Mouse (Mus musculus): ENCODE measurements around the gene Zdhhc3. TPM values are rescaled to one million over a fixed set of nuclear protein-coding genes. Genes with fewer than 3 reads are reported as not detected.

Zdhhc3 gene
- polyA plus RNA-seq, 1 experiment from 2014 or later = 85.8 TPM

DNA sequence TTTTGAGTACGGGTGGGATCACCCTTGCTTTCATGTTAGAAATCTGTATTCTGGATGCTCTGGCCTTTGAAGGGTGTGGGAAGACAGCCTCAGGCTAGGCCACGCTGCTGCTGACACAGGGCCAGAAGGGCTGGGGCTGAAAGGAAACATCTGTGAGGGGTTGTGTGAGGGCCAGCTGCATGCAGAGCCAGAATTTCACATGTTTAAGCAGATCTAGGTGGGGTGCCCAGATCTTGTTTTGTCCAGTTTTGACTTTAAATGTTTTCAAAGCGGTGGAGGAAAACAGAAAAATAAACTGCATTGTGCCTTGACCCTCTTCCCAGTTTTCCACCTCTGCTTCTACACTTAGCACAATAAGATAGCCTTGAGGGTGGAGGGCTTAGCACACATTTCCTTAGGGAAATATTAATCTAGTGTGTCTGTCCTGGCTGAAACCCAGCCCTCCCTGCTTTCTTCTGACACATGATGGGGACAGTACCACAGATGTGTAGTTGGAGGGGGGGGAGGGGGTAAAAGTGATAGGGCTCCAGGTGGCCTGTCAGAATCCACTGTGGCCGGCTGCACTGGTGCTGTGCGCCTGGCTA is 26.0 kb upstream of the Zdhhc3 start:
- Histone ChIP-seq H3K27ac (no peak overlapping the region), H3K9me3 (peaks cover 9% of the 10 kb centered on the region), H3K4me3 (no peak overlapping the region), H3K4me1 (no peaks in the 10 kb centered on the region), H3K36me3 (replicated peaks) (peaks cover 100% of the 10 kb centered on the region), H3K27me3 (ENCODE audit: poor library complexity, severe bottlenecking) (no peaks in the 10 kb centered on the region)
- WGBS = 83% methylated on average over 5 of the region's 5 CpGs
- DNase-seq (ENCODE audit: extremely low spot score, low spot score) = no peak

DNA sequence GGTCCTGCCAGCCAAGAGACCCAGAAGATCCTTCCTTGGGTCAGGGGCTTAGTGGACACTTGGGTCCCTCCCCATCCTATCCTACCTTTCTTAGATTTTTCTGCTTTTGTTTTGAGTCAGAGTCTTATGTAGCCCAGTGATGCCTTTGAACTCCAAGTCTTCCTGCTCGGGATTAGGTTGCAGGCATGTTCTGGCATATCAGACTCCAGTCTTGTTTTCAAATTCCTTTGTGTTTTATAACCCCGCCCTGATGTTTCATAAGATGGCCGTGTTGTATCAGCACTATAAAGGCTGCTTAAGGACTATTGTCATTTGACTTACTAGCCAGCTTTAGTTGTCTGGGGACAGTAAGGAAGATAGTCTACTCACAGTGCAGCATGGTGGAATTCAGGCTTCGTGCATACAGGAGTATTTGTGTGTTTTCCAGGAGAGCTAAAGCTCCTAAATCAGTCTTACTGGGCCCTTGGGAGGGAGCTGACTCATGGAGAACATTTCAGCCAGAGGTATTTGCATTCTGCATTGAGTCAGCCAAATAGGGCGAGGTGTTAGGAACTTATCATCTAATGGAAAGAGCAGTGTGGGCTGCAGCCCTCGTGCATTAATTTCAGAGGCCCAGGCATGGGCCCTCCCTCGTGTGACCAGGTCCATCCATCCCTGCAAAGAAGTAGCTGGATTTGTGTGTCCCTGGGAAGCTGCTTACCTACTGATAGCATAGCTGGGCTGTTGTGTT is 24.1 kb upstream of the Zdhhc3 start:
- WGBS = 90% methylated on average over 7 of the region's 7 CpGs
- Histone ChIP-seq H3K4me3 (no peak overlapping the region), H3K27me3 (ENCODE audit: poor library complexity, severe bottlenecking) (no peaks in the 10 kb centered on the region), H3K4me1 (no peaks in the 10 kb centered on the region), H3K9me3 (no peaks in the 10 kb centered on the region), H3K27ac (no peak overlapping the region), H3K36me3 (replicated peaks) (peaks cover 100% of the 10 kb centered on the region)
- no peak for DNase-seq (ENCODE audit: extremely low spot score, low spot score)

DNA sequence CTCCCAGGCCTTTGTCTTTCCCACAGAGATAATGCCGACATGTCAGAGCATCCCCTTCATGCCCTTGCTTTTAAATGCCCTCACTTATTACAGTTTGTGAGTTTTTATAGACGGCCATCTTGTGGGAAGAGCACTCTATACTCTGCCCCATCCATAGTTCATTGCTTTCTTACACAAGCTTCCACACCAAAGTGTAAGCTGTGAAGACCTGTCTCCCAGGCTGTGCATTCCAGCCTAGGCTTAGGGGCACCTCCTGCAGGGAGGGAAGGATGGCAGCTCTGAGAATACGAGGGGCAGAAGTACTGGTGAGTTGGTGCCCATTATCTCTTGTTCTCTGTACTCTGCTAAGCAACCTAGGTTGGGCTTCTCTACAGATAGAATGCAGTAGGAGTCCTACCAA is 20.0 kb upstream of the Zdhhc3 start:
- Histone ChIP-seq H3K4me1 (no peaks in the 10 kb centered on the region), H3K9me3 (no peaks in the 10 kb centered on the region), H3K27me3 (ENCODE audit: poor library complexity, severe bottlenecking) (no peaks in the 10 kb centered on the region), H3K27ac (no peak overlapping the region), H3K4me3 (no peak overlapping the region), H3K36me3 (replicated peaks) (peaks cover 100% of the 10 kb centered on the region)
- WGBS = 96% methylated on average over 3 of the region's 3 CpGs
- no peak for DNase-seq (ENCODE audit: extremely low spot score, low spot score)

DNA sequence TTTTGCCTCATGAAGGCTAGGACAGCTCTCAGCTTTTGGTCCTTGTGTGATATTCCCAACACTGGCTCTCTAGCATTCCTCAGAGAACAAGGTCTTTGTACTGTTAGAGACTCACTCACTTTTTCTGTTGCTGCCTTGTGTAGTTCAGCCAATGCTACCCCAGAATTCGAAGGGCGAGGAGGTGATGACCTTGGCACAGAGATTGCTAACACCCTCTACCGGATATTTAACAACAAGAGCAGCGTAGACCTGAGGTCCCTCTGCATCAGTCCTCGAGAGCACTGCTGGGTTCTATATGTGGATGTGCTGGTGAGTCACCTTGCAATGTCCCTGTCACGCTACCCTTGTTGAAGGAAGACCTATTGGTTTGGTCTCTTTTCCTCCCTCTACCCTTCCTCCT is 14.7 kb upstream of the Zdhhc3 start:
- H3K9me3 ChIP-seq = no peaks in the 10 kb centered on the region
- WGBS = 95% methylated on average over 6 of the region's 6 CpGs
- no peaks in the 10 kb centered on the region for H3K27me3 ChIP-seq (ENCODE audit: poor library complexity, severe bottlenecking)
- no peaks in the 10 kb centered on the region for H3K4me1 ChIP-seq
- no peak overlapping the region for H3K27ac ChIP-seq
- no peak for DNase-seq (ENCODE audit: extremely low spot score, low spot score)
- peaks cover 100% of the 10 kb centered on the region for H3K36me3 ChIP-seq (replicated peaks)
- H3K4me3 ChIP-seq = no peak overlapping the region

DNA sequence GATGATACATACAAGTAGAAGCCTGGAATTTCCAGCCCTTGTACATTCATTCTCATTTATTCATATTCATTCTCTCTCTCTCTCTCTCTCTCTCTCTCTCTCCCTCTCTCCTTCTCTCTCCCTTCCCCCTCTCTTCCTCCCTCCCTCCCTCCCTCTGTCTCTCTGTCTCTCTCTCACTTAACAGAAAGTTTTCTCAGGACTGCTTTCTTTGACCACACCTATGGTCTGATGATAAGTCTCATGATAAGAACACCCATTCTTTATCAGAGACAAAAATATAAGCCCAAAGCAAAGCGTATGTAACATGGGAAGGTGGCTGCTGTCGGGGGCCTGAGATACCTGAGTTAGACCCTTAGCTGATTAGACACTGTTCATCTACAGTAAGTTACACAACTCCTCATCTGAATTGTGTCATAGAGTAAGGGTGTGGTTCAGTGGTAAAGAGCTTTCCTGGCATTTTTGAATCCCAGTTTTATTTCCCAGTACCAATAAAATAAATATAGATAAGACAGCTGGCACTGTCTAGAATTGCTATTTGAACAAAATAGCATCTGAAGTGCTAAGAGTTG is 11.5 kb upstream of the Zdhhc3 start:
- no peak overlapping the region for H3K4me3 ChIP-seq
- peaks cover 100% of the 10 kb centered on the region for H3K36me3 ChIP-seq (replicated peaks)
- no peaks in the 10 kb centered on the region for H3K9me3 ChIP-seq
- 93% methylated on average over 2 of the region's 2 CpGs for WGBS
- H3K27ac ChIP-seq = no peak overlapping the region
- DNase-seq (ENCODE audit: extremely low spot score, low spot score) = no peak
- no peaks in the 10 kb centered on the region for H3K27me3 ChIP-seq (ENCODE audit: poor library complexity, severe bottlenecking)
- H3K4me1 ChIP-seq = no peaks in the 10 kb centered on the region

DNA sequence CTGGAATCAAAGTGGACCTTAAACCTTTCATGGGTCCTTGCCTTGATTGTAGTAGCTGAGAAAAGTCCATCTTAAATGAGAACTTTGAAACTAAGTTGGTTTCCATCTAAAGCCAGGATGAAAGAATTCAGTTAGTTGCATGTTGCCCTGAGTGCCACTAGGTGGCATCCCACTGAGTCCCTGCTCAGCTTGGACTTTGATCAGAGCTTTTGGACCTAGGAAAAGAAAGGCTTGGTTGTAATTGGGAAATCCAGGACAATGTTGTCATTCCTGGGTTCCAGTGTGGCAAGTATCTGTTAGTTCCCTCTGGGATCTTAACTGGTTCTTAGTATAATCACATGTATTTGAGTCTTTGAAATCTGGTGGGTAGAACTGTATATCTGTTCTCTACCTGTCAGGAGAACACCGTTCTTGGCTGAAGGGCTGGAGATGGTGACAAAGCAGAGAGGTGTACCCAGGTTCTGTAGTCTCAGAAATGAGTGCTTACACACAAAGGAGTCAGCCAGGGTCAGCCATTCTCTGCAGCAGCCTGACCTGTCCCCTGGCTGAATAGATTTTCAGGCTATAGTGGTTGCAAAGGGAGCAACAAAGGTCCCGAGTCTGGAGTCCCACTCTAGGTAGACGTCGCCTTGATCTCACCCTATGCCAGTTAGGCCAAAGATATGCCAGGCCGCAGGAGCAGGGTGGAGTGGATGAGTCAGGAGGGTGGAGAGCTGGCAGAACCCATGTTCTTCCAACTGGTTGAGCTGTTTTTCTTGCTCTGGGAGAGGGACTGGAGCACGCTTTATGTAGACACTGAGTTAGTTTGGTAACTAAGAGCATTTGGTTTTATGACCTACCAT is 10.8 kb upstream of the Zdhhc3 start:
- DNase-seq (ENCODE audit: extremely low spot score, low spot score) = no peak
- H3K27ac ChIP-seq = no peak overlapping the region

DNA sequence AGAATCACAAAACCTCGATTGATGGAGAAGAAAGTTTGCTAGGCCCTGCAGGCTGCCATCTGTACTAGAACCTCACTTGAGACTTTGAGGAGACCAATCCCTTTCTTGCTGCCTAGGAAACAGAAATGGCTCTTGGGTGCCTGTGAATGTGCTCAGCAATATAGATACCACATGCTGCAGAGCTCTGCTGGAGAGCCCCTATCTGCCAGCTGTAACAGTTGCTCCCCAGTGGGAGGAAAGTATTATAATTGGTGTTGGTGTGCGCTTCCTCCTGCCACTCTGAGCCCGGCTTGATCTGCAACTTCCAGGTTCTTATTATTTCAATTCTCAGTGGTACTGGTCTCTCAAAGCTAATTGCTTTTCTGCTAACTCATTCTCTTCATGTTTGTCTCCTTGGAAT is 10.0 kb upstream of the Zdhhc3 start:
- Histone ChIP-seq H3K9me3 (no peaks in the 10 kb centered on the region), H3K4me3 (no peak overlapping the region), H3K27ac (no peak overlapping the region), H3K4me1 (no peaks in the 10 kb centered on the region), H3K27me3 (ENCODE audit: poor library complexity, severe bottlenecking) (no peaks in the 10 kb centered on the region), H3K36me3 (replicated peaks) (peaks cover 100% of the 10 kb centered on the region)
- no peak for DNase-seq (ENCODE audit: extremely low spot score, low spot score)
- WGBS = 96% methylated on average over 3 of the region's 3 CpGs

More for the DNA sequence above, 10.8 kb upstream of the Zdhhc3 start:
- no peaks in the 10 kb centered on the region for H3K27me3 ChIP-seq (ENCODE audit: poor library complexity, severe bottlenecking)
- no peaks in the 10 kb centered on the region for H3K9me3 ChIP-seq
- no peak overlapping the region for H3K4me3 ChIP-seq
- 97% methylated on average over 6 of the region's 6 CpGs for WGBS
- no peaks in the 10 kb centered on the region for H3K4me1 ChIP-seq
- peaks cover 100% of the 10 kb centered on the region for H3K36me3 ChIP-seq (replicated peaks)

DNA sequence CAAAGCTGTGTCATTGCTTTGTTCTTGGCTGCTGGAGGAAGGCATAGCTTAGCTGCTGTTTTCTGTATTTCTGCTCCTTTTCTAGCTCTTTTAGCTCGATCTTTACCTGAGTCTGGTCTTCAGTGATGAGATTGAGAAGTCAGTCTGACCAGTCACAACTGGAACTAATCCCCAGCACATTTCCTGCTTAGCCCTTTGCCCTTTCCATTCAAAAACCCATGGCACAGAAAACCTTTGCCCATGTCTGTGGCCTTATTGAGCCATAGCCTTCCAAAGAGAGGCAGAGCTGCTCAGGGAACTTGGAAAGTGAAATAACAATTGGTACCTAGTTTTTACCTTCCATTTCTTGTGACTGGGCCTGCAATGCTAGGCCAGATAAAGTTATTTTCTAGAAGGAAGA is 2.6 kb upstream of the Zdhhc3 start:
- Histone ChIP-seq H3K4me1 (peaks cover 29% of the 10 kb centered on the region), H3K27ac (no peak overlapping the region), H3K36me3 (replicated peaks) (peaks cover 50% of the 10 kb centered on the region), H3K4me3 (no peak overlapping the region), H3K27me3 (ENCODE audit: poor library complexity, severe bottlenecking) (no peaks in the 10 kb centered on the region), H3K9me3 (no peaks in the 10 kb centered on the region)
- 85% methylated on average over 1 of the region's 1 CpGs for WGBS
- DNase-seq (ENCODE audit: extremely low spot score, low spot score) = no peak

DNA sequence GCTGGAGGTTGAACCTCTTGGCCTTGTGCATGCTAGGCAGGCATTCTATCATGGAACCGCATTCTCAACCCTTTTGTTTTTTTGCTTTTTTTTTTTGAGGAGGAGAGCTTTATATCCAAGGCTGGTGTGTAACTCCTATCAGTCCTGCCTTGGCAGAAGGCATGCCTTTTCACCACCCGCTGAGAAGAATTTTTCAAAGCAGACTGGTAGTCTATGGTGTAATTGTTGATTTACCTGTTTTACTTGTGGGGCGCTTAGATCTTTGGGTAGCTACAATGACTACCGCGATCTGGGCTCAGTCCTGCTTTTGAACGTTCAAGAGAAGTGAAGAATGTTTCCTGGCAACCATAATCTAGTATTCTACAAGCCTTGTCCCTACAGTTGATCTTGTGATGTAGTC is 926 bp upstream of the Zdhhc3 start:
- Histone ChIP-seq H3K9me3 (no peaks in the 10 kb centered on the region), H3K36me3 (replicated peaks) (peaks cover 39% of the 10 kb centered on the region), H3K4me3 (peak overlapping the region; percentile 97), H3K27me3 (ENCODE audit: poor library complexity, severe bottlenecking) (no peaks in the 10 kb centered on the region), H3K27ac (peak overlapping the region; percentile 97), H3K4me1 (peaks cover 29% of the 10 kb centered on the region)
- DNase-seq (ENCODE audit: extremely low spot score, low spot score) = no peak
- 78% methylated on average over 6 of the region's 6 CpGs for WGBS

DNA sequence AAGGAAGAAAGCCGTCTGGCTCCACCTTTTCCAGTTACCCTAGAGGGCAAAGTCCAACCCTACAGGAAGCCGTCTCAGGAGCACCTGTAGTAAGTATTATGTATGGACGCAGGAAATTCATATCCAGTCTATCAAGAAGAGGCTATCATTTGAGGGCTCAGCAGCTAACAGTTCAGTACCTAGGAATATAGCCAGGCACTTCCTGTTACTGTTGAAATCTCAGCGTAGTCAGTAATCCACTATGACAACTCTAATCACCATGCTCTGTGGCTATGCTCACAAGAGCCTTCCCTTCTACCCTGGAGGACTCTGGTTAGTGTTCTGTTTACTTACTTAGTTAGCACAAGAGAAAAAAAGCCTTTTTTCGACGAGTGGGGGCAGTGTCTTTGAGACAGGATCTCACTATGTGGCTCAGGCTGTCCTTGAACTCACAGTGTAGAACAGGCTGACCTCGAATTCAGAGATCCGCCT is 1.2 kb downstream of the Zdhhc3 start:
- DNase-seq (ENCODE audit: extremely low spot score, low spot score) = no peak
- H3K9me3 ChIP-seq = no peaks in the 10 kb centered on the region
- no peaks in the 10 kb centered on the region for H3K27me3 ChIP-seq (ENCODE audit: poor library complexity, severe bottlenecking)
- H3K36me3 ChIP-seq (replicated peaks) = peaks cover 33% of the 10 kb centered on the region
- peak overlapping the region; percentile 97 for H3K27ac ChIP-seq
- H3K4me1 ChIP-seq = peaks cover 29% of the 10 kb centered on the region
- 68% methylated on average over 8 of the region's 8 CpGs for WGBS
- H3K4me3 ChIP-seq = peak overlapping the region; percentile 97

GRCm38 (mm10) chr9:123109188-123109587 is 3.8 kb downstream of the Zdhhc3 start:
- Histone ChIP-seq H3K36me3 (replicated peaks) (peaks cover 31% of the 10 kb centered on the region), H3K27ac (no peak overlapping the region), H3K9me3 (no peaks in the 10 kb centered on the region), H3K27me3 (ENCODE audit: poor library complexity, severe bottlenecking) (no peaks in the 10 kb centered on the region), H3K4me3 (no peak overlapping the region), H3K4me1 (peaks cover 21% of the 10 kb centered on the region)
- 93% methylated on average over 7 of the region's 7 CpGs for WGBS
- DNase-seq (ENCODE audit: extremely low spot score, low spot score) = no peak

DNA sequence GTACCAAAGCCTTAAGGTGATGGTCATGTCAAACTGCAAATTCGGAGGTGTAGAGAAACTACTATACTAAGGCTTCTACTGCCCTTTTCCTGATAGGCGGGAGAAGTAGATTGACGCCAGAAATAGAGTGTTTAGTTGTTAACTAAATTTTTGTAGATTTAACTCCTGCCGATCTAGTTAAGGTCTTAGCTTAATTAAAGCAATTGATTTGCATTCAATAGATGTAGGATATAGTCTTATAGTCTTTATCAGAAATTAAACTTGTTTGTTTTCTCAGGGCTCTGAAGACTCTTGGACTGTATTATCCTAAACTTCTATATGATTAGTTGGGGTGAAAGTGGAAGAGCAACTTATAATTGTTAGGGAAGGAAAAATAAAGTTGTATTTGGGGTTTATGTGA is 5.8 kb downstream of the Zdhhc3 start:
- no peaks in the 10 kb centered on the region for H3K9me3 ChIP-seq
- no peak overlapping the region for H3K27ac ChIP-seq
- no peak for DNase-seq (ENCODE audit: extremely low spot score, low spot score)
- no peaks in the 10 kb centered on the region for H3K27me3 ChIP-seq (ENCODE audit: poor library complexity, severe bottlenecking)
- 94% methylated on average over 4 of the region's 4 CpGs for WGBS
- H3K4me1 ChIP-seq = peaks cover 11% of the 10 kb centered on the region
- H3K36me3 ChIP-seq (replicated peaks) = peaks cover 45% of the 10 kb centered on the region
- no peak overlapping the region for H3K4me3 ChIP-seq

DNA sequence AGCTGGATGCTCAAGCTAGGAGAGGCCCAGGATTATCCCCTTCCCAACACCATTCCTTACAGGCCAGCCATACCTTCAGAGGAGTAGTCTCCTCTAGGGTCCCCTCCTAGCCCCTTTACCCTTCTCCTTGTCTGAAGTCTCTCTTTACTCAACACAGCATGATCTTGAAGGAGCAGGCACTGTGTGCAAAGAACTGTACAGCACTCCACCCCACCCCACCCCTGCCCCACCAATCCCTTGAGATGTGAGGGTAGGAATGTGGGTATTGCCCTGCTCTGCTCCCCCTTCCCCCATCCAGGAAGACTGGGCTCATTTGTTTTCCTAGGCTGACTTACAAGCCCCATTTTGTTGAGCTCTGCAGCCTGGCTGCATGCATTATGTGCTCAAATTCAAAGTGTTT is 8.6 kb downstream of the Zdhhc3 start:
- H3K9me3 ChIP-seq = no peaks in the 10 kb centered on the region
- H3K27ac ChIP-seq = no peak overlapping the region
- H3K36me3 ChIP-seq (replicated peaks) = peaks cover 67% of the 10 kb centered on the region
- H3K27me3 ChIP-seq (ENCODE audit: poor library complexity, severe bottlenecking) = no peaks in the 10 kb centered on the region
- no peaks in the 10 kb centered on the region for H3K4me1 ChIP-seq
- no peak overlapping the region for H3K4me3 ChIP-seq
- DNase-seq (ENCODE audit: extremely low spot score, low spot score) = no peak
